Mouse (Mus musculus): ENCODE measurements around the gene Lrrc28.

Lrrc28 gene

DNA sequence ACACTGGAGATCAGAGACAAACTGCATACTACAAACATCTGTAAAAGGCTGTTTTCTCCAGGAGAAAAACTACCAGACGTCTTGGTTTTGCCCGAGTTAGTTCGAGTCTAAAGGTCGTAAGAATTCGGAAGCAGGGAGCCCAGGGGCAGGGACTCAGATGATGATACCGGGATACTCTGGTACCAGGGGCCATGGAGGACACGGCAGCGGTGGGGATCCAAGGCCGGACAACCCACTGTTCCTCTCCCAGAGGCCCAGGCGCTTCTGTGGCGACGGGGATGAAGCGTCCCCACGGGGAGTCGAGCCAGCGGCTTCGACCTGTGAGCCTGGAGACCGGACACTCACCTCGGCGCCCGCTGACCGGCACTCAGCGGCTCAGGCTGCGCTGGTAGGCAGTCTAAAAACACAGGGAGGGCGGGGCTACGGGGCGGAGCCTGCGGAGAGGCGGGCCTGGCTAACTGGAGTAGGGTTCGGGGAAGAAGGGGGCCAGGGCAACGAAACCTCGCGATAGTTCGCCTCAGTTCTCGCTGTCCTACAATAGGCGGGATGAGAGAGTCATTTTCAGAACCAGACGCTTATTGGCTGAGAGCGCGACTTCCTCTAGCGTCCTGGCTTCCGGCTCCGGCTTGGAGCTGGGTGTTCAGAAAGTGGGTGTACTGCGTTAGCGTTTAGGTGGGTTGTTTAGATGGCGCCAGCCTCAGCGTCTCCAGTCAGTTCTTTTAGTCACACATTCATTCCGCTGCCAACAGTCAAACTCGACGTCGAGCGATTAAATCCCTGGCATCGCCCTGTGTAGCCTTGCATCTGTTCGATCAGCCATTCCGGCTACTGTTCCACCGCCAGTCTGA lies at the start of gene Lrrc28:
Lrrc28 (minus strand) TSS at position 436 of the 848 bp plus-strand sequence.
- peak; percentile 100 for DNase-seq

DNA sequence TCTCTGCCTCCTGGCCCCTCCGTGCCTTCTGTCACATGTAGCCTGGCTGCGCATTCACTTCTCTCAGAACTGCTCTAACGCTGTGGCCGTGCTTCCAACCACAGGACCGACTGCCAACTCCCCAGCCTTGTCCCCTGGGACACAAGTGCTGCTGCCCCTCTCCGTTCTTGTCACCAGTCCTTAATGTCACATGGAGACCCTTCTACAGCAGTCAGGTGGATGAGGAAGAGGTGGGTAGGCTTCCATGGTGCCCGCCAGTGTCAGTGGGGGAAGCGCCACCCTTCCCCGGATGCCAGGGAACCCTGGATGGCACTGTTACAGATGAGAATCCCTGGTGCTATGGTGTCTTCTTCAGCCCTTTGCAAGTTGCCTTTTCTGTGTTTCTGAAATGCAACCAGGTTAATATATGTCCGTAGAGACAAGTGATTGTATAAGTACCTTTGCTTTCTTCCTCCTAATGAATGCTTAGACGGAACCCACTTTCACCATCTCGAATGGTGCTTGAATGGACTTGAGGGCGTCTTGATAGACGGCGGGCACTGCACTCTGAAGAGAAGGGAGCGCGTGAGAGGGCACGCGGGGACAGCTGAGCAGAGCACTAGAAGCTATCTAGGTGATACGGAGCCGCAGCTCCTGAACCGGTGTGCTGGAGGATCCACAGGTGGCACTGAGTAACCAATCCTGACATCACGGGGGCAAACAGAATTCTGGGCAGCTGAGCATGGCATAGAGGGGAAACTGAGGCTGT lies 47.9 kb upstream of the Lrrc28 start:
- no peak for DNase-seq

DNA sequence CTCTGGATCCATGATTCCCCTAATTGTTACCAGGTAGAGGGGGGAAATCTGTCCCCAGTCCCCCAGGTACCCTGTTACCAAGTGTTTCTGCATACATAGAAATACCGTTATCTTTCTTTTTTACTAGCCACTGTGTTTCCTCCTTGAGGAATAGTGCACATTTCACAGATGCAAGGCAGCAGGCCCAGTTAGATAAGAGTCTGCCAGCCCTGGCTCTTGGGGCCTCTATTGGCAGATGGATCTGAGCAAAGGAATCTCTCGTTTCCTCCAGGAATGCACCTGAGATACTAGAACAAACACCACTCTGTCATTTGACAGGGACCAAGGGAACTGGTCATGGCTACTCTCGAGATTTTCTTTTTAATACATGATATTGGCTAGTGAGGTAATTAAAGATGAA lies 47.1 kb upstream of the Lrrc28 start:
- DNase-seq, result no peak

DNA sequence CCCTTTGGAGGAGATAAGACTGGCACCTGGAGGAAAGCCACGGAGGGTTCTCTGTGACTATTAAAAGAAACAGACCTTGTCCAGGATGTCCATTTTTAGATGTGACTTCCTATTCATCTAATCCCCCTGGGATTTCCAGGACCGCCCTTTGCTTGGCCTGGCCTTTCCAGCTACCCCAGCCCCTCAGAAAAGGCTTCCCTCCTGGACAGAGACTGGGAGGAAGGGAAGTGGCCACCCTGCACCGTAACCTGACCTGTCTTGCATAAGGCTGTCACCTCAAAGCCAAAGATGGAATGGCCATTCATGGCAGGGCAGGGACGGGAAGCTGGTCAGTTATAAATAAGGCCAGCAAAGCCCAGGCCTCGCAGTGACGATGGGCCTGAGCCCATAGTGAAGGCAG lies 46.0 kb upstream of the Lrrc28 start:
- no peak for DNase-seq

DNA sequence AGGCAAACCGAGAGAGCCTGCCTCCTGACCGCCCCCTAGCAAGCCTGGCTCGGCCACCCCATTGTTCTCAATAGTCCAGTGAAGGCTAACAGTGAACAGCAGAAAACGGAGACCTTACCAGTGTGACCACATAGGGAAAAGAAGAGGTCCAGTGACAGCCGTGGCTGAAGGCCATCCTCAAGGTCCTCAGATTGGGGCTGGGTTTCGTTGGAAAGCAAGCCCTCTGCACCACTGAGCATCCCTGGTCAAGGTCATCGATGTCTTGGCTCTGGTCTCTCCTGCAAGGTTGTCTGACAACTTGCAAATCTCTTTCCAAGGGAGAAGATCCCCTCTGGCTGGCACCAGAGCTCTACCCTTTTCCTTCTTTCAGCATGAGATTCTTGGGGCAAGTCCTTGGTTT lies 44.7 kb upstream of the Lrrc28 start:
- DNase-seq, result no peak

GRCm38 (mm10) chr7:67688281-67688680 lies 43.2 kb upstream of the Lrrc28 start:
- DNase-seq, result no peak

- peak; percentile 24 for DNase-seq
Observed at GRCm38 (mm10) chr7:67686545-67686944, 41.5 kb upstream of the Lrrc28 start.

DNA sequence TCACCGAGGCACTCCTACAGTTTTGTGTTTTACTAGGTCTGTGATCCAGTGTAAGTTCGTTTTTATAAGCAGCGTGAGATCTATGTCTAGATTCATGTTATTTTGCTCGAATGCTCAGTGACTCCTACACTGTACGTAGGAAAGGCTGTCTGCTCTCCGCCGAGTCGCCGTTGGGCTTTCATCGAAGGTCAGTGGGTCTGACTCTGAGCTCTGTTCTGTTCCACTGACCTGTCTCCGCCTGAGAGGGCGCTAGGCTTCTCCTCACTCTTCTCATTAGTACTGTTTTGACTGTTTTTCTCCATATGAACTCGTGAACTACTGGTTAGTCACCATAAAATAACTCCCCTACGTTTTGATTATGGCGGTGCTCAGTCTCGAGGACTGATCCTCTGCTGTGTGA lies 37.9 kb upstream of the Lrrc28 start:
- no peak for DNase-seq

DNA sequence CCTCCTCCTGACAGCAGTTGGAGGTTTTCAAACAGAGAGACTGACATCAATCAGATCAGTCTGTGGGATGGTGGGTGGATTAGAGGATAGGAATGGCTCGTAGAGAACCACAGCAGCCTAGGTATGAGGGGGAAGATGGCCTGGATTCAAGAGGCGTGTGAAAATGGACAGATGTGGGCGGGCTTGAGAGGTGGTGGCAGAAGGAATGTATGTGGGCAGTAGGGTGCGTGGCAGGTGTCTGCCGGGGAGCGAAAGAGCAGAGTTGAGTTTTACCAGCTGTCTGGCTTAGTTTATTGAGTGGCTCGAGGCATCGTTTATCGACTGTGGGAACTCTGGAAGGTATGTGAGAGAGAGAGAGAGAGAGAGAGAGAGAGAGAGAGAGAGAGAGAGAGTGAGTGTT lies 36.0 kb upstream of the Lrrc28 start:
- no peak for DNase-seq

DNA sequence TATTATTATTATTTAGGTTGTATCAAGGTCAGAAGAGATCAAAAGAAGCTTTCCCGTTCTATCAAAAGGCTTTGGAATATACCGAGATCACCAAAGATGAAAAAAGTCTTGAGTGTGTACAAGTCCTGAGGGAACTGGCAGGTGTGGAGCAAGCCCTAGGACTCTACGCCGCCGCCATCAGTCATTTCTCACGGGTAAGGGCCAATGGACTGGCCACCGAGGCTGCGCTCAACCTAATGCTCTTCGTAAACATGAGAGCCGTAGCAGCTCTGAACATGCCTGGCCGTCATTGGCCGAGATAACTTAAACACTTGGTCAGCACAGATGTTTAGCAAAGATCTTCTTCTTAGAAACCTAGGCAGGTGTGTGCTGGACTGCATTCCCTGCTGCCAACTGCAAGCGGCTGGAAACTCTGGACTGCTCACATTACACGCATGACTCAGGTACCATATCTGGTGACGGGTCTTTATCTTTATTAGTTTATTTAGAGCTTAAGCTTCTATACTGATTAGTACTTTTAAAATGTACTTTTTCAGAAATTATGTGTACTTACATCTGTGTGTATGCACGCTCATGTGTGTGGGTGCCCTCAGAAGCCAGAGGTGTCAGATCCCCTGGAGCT lies 33.9 kb upstream of the Lrrc28 start:
- DNase-seq, result no peak

DNA sequence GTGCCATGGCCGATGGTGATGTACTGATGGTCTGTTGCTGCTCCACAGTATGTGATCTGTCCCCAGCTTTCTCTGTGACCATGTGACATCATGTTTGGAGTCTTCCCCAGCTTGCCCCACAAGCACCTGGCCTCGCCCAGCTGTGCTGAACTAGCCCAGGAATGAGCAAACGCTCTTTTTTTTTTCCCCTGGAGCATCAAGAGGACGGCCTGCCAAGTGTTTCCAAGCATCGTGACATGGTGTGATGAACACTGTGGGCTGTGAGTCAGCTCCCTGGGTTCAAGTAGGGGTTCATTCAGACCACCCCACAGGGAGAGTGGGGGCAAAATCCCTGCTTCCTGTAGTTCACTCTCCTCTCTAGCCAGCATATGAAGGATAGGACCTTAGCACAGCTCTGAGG lies 28.6 kb upstream of the Lrrc28 start:
- DNase-seq, result no peak

DNA sequence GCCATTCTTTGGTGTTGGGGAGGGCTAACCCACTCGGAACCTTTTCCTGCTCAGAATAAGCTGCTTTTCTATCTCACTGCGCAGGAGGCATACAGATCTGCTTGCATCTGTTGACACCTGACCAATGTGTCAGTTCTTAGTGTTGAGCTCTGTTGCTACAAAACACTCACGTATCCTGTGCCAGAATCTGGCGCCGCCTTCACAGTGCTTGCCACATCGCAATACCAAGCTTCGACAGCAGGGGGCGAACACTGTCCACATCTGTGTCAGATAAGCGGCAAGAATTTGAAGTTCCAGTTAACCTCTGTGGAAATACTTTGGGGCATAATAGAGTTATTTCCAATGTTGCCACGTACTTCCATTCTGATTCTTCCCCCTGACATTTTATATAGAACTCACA lies 27.6 kb upstream of the Lrrc28 start:
- DNase-seq, result peak; percentile 88

DNA sequence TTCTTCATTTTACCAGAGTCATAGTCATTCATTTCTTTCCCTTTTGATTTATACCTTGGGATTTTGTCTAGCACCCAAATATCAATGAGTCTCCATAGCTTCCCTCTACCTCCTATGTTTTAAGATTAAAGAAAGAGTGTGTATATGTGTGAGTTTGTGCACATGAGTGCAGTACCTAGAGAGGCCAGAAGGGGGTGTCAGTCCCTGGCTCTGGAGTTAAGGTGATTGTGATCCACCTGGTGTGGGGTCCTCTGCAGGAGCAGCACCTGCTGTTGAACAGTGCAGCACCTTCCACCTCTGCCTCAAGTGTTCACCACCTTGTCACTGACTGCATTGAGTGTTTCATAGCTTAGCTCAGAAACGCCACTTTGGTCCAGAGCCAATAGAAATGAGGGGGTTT lies 25.9 kb upstream of the Lrrc28 start:
- DNase-seq, result no peak

GRCm38 (mm10) chr7:67663981-67664694 lies 19.1 kb upstream of the Lrrc28 start:
- DNase-seq, result no peak

GRCm38 (mm10) chr7:67662424-67662823 lies 17.4 kb upstream of the Lrrc28 start:
- DNase-seq, result no peak

- no peak for DNase-seq
Observed at GRCm38 (mm10) chr7:67658110-67658509, 13.0 kb upstream of the Lrrc28 start.

DNA sequence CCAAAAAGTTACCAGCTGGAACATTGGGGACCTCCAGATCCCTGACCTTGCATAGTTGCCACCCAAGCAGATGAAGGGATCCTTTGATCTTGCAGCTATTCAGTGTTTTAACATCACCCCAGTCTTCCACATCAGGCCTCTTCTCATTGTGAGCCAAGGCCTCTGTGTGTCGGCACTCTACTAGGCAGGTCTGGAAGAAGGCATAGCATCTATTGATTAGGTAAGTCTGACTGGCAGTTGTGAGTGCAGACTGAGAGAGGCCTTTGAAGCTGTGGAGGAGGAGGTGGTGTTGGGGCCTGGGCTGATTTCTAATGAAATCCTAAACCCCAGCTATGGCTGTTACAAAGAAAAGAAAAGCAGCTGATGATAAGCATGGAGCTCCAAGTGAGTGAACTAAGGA lies 10.1 kb upstream of the Lrrc28 start:
- DNase-seq, result peak; percentile 30

DNA sequence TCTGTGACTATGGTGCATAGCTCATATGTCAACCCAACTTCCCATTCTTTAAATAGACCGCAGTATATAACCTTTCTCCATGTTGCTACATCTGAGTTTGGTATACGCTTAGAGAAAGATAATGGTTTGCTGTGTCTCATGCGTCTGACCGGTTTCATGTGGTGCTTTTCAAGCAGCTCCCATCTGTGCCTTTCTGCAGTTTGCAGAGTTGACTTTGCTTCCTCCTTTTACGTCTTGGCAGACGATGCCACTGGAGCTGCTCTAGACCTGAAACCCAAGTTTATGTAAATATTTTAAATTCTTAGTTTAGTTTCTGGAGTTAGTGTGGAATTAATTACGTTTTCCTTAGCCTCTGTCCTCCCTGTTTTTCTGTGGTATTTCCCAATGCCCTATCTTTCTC lies 9.6 kb upstream of the Lrrc28 start:
- DNase-seq, result no peak

GRCm38 (mm10) chr7:67652211-67652610 lies 7.1 kb upstream of the Lrrc28 start:
- no peak for DNase-seq

GRCm38 (mm10) chr7:67648376-67648775 lies 3.3 kb upstream of the Lrrc28 start:
- DNase-seq, result no peak

- DNase-seq, result peak; percentile 57
Observed at GRCm38 (mm10) chr7:67647277-67647676, 2.2 kb upstream of the Lrrc28 start, which contains the start of gene Ttc23. Gene Ttc23 (plus strand): TSS chr7:67647410.

DNA sequence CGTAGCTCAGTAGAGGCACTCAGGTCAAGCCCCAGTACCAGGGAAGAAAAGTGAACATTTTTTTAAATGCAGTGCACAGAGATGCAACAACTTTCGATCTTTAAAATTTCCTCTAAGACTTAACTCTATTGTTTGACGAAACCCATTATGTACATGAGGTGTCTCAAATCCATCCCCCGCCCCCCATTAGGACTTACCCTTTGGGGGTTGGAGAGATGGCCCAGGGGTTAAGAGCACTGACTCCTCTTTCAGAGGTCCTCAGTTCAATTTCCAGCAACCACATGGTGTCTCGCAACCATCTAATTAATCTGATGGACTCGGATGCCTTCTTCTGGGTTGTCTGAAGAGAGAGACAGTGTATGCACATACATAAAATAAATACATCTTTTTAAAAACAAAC lies 1.1 kb upstream of the Lrrc28 start:
- peak; percentile 35 for DNase-seq

DNA sequence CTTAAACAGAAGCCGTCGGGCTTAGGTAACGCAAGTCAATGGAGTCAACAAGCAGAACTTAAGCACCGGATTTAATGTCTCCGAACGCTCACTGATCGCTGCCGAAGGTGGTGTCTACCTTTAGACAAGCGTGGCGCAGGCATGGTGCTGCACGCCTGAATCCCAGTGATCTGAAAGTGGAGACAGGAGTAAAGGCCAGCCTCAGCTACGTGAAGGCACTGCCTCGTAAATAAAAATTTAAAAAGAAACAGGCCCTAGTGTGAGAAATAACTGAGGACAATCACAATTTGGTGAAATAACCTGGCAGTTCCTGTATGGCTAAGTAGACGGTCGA lies 580 bp upstream of the Lrrc28 start:
- no peak for DNase-seq
